Mouse (Mus musculus) hindbrain, embryonic 10.5 days (tissue): Measurements from ENCODE around the gene E130116L18Rik. TPM values are rescaled to one million over a fixed set of nuclear protein-coding genes. Genes with fewer than 3 reads are reported as not detected.
"Not testable (repeated sequence)": the region's sequence is repeated elsewhere in the genome, so short reads cannot be mapped to it uniquely, and the experiment has no call there.

ENCODE experiments used
- DNase-seq: peaks from one replicate; pipeline ENCODE4 v3.0.0-alpha.2; 2017; ENCODE audit warnings: low spot score
- H3K27ac ChIP-seq: fragments of 300-500 bp; sonication (generic); 2 replicates; pipeline ENCODE4 v1.5.1; 2016; ENCODE audit warnings: mild to moderate bottlenecking, moderate library complexity
- H3K27me3 ChIP-seq: fragments of 300-500 bp; sonication (generic); 2 replicates; pipeline ENCODE4 v1.6.1; 2016; ENCODE audit warnings: mild to moderate bottlenecking; ENCODE audit not compliant: poor library complexity, insufficient read depth, severe bottlenecking
- H3K36me3 ChIP-seq: fragments of 300-500 bp; sonication (generic); 2 replicates; pipeline ENCODE4 v1.6.1; 2016; ENCODE audit warnings: mild to moderate bottlenecking, moderate library complexity
- H3K4me1 ChIP-seq: fragments of 300-500 bp; sonication (generic); replicated peaks from 2 replicates; pipeline ENCODE4 v1.6.1; 2016; ENCODE audit warnings: mild to moderate bottlenecking
- H3K4me3 ChIP-seq: fragments of 300-500 bp; sonication (generic); 2 replicates; pipeline ENCODE4 v1.5.1; 2016; ENCODE audit warnings: mild to moderate bottlenecking, moderate library complexity
- H3K9me3 ChIP-seq: fragments of 300-500 bp; sonication (generic); 2 replicates; pipeline ENCODE4 v1.6.1; 2016; ENCODE audit warnings: mild to moderate bottlenecking, moderate library complexity
- WGBS: fragments of 180-500 bp; shearing (Covaris S2); methylation state at CpG from one replicate; pipeline ENCODE4 v1.1.7; 2016; 5-methylcytosine and 5-hydroxymethylcytosine counted together
- polyA plus RNA-seq: library from polyadenylated mRNA; unstranded; fragments of >200 nt; fragmentation: Nextera tagmentation; extraction: Ambion mirVana; gene quantifications from 2 replicates; pipeline ENCODE4 v1.2.1, GENCODE M21; 2016

E130116L18Rik gene
- polyA plus RNA-seq, 1 experiment from 2014 or later = not detected

DNA sequence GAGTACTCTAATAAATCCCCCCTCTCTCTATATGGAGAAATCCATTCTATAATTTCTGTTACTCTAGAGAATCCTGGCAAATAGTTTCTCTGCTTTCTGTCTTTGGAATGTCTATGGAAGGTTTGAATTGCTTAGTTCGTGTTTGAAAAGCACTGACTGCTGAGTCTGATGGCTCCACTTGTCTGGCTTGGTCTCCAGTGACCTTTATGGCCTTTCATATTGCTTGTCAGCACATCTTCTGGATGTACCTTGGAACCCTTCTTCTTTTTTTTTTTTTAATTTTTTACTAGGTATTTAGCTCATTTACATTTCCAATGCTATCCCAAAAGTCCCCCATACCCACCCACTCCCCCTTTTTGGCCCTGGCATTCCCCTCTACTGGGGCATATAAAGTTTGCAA is 1.4 kb upstream of the E130116L18Rik start:
- not testable (repeated sequence) for DNase-seq, H3K4me1 ChIP-seq, H3K9me3 ChIP-seq, H3K4me3 ChIP-seq, H3K27me3 ChIP-seq, H3K27ac ChIP-seq
- peaks cover 27% of the 10 kb centered on the region for H3K36me3 ChIP-seq
- 88% methylated on average over 1 of the region's 1 CpGs for WGBS

DNA sequence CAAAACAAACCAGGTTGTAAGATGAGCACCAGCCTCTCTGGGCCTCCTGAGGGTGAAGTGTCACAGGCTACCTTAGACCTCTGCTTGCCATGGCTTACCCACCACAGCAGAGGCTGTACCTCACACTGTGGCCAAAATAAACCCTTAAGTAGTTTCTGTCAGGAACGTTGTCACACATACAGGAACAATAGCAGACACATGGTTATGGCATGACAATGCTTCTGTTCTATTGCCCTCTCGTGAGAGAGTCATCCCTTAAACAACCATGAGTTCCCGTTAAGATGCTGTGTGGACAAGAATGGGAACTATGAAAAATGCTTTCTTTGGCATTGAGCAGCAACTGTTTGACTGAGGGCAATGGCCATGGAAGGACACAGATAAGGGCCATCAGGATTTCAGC is 1.3 kb downstream of the E130116L18Rik start, which contains the start of gene Galnt11:
Galnt11 (plus strand) TSS at position 301 of the 400 bp plus-strand sequence.
- Histone ChIP-seq H3K27ac (peak within 1 kb of the TSS; percentile 96), H3K27me3 (no peaks in the 10 kb centered on the region), H3K36me3 (peaks cover 9% of the 10 kb centered on the region; the same call in 1 of the 2 replicates), H3K9me3 (no peaks in the 10 kb centered on the region), H3K4me1 (peaks cover 10% of the 10 kb centered on the region), H3K4me3 (peak within 1 kb of the TSS; percentile 78)
- WGBS = 88% methylated on average over 3 of the region's 3 CpGs
- no peak for DNase-seq

DNA sequence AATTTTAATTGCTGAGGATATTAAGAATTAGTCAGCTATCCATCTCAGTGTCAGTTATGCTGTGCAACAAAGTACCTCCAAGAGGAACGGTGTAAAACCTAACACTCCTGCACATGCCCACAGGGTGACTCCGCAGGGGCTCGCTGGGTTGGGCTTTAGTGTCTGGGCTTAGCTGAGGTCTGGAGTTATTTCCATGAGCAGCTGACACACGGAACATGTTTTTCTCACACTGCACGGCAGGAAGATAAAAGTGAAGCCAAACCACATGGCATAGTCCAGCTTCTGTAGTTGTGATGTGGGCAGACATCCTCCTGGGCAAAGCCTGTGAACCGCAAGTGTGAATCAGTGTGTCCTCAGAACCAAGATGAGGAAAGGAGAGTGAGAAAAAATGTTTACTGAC is 7.9 kb downstream of the E130116L18Rik start:
- 90% methylated on average over 6 of the region's 6 CpGs for WGBS
- no peak overlapping the region for H3K4me3 ChIP-seq
- H3K9me3 ChIP-seq = no peaks in the 10 kb centered on the region
- H3K4me1 ChIP-seq = no peaks in the 10 kb centered on the region
- no peak for DNase-seq
- no peaks in the 10 kb centered on the region for H3K27me3 ChIP-seq
- no peaks in the 10 kb centered on the region for H3K36me3 ChIP-seq
- no peak overlapping the region for H3K27ac ChIP-seq

DNA sequence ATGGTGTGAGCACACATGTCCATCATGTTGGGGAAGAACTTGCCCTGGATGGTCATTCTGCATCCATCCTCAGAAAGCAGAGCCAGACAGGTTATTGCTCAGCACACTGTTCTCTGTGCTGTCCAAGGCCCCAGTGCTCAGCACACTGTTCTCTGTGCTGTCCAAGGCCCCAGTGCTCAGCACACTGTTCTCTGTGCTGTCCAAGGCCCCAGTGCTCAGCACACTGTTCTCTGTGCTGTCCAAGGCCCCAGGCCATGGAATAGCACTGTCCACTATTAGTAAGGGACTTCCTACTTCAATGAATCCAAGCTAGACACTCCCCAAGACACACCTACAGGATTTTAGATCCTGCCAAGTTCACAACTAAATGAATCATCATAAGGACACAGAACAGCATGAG is 9.7 kb downstream of the E130116L18Rik start:
- H3K27me3 ChIP-seq, H3K36me3 ChIP-seq, H3K27ac ChIP-seq, DNase-seq, H3K4me3 ChIP-seq, H3K9me3 ChIP-seq, H3K4me1 ChIP-seq: not testable (repeated sequence)

DNA sequence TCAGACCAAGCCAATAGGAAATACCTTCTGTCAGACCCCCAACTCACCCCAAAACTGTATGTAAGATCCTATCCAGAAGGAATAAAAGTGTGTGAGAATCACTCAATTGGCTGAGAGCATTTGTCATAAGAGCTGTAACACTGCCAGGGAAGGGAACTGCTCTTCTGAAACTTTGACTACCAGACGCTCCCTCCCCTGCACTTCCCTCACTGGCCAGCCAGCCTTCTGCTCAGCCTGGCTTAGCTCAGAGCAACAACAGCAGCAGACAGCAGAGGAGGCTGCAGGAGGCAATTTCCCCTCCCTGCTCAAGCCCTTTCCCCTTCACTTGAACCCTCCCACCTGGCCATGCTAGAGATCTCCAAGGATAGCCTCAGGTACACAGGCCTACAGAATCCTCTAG is 11.1 kb downstream of the E130116L18Rik start:
- H3K36me3 ChIP-seq = no peaks in the 10 kb centered on the region
- H3K4me1 ChIP-seq = no peaks in the 10 kb centered on the region
- DNase-seq = no peak
- no peaks in the 10 kb centered on the region for H3K27me3 ChIP-seq
- no peaks in the 10 kb centered on the region for H3K9me3 ChIP-seq
- WGBS = 95% methylated on average over 1 of the region's 1 CpGs
- H3K4me3 ChIP-seq = no peak overlapping the region
- H3K27ac ChIP-seq = no peak overlapping the region

DNA sequence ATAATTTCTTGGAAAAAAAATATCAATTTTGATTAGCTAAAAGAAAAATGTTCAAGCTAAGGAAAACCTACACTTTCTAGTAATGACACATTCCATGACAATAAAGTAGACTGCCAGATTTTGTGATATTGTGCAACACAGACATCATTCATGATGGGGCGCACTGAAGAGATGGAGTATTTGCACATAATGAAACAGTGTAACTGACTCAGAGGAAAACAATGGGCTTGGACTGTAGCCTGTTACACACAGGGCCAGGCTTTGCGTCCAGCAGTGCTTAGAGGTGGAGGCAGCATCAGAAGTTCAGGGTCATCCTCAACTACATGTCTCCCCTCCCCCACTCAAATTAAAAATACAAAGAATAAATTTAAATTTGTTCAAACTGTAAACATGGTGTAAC is 32.4 kb downstream of the E130116L18Rik start:
- H3K4me3 ChIP-seq = no peak overlapping the region
- 93% methylated on average over 2 of the region's 2 CpGs for WGBS
- no peak overlapping the region for H3K27ac ChIP-seq
- DNase-seq = no peak
- H3K9me3 ChIP-seq = no peaks in the 10 kb centered on the region
- no peaks in the 10 kb centered on the region for H3K36me3 ChIP-seq
- H3K4me1 ChIP-seq = no peaks in the 10 kb centered on the region
- no peaks in the 10 kb centered on the region for H3K27me3 ChIP-seq

DNA sequence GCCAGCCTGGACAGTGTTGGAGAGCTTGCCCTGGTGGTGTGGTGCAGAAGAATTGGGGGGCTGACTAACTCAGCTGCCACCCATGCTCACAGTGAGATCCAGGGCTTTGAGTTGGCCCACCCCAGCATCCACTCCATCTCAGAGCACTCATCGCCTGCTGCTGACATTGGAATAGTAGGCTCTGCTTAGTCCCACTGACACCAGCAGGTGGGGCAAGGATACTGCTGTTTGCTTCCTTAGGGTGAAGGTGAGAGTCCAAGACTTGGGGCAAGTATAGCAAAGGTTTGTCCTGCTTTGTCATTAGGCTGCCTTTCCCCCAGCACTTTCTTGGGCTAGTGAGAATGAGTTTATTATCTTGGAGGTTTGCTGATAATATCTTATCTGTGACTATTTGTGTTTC is 34.2 kb downstream of the E130116L18Rik start:
- Histone ChIP-seq H3K4me1 (no peaks in the 10 kb centered on the region; the same call in 1 of the 2 replicates), H3K9me3 (no peaks in the 10 kb centered on the region), H3K27ac (no peak overlapping the region), H3K36me3 (no peaks in the 10 kb centered on the region), H3K27me3 (no peaks in the 10 kb centered on the region), H3K4me3 (no peak overlapping the region)
- DNase-seq = no peak
- 38% methylated on average over 1 of the region's 1 CpGs for WGBS

DNA sequence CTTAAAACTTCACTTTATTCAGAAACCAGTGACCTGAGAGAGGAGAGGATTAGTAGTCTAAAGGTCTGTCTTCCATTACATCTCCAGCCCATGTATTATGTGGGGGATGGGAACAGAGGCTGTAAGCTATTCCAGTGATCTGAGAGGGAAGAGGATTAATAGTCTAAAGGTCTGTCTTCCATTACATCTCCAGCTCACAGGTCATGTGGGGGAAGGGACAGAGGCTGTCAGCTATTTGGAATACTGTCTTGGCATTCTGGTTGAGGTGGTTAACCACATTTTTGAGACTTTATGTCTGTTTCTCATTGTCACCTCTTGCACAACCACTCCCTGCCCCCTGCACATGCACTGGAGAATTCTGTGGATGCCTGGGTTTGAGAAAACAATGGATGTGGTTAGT is 35.2 kb downstream of the E130116L18Rik start:
- Histone ChIP-seq H3K9me3 (no peaks in the 10 kb centered on the region), H3K27ac (no peak overlapping the region), H3K4me3 (no peak overlapping the region), H3K36me3 (no peaks in the 10 kb centered on the region), H3K4me1 (no peaks in the 10 kb centered on the region; the same call in 1 of the 2 replicates), H3K27me3 (no peaks in the 10 kb centered on the region)
- no peak for DNase-seq

DNA sequence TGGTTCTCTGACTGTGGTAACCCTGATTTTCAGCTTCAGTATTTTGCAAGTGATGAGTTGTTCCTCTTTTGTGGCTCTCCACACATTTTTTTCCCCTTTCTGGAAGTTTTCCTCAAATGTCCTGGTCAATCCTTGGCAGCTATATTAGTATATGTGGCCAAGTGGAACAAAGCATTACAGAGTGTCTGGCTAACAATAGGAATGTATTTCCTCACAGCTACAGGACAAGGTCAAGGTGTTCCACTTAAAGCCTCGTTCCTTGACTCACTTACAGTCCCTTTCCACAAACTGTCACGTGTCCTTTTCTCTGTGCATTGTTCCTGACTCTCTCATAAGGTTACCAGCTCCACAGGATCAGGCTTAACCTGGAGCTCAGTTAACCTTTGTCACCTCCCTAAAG is 38.4 kb downstream of the E130116L18Rik start:
- 60% methylated on average over 2 of the region's 2 CpGs for WGBS
- Histone ChIP-seq H3K27ac (no peak overlapping the region), H3K36me3 (no peaks in the 10 kb centered on the region), H3K4me3 (no peak overlapping the region), H3K4me1 (no peaks in the 10 kb centered on the region; the same call in 1 of the 2 replicates), H3K9me3 (no peaks in the 10 kb centered on the region), H3K27me3 (no peaks in the 10 kb centered on the region)
- DNase-seq = no peak

DNA sequence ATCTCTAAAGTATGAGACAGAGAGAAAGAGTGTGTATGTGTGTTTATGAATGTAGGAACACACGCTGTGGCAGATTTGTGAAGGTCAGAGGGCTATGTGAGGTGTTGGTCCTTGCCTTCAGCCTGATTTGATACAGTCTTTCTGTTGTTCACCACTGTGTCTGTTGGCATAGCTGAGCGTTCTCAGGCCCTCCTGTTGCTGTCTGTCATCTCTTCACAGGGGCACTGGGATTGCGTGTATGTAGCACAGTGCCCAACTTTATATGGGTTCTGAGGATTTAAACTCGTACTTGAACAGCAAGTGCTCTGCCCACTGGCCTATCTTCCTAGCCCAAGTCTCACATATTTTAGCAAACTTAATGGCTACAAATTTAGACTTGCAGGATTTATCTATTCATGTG is 39.4 kb downstream of the E130116L18Rik start:
- no peaks in the 10 kb centered on the region for H3K36me3 ChIP-seq
- H3K9me3 ChIP-seq = 0 out of 2 replicates have a peak, but pooled peaks cover 3% of the 10 kb centered on the region
- 82% methylated on average over 4 of the region's 4 CpGs for WGBS
- no peaks in the 10 kb centered on the region for H3K27me3 ChIP-seq
- no peak overlapping the region for H3K27ac ChIP-seq
- no peak for DNase-seq
- H3K4me3 ChIP-seq = no peak overlapping the region
- no peaks in the 10 kb centered on the region; the same call in 1 of the 2 replicates for H3K4me1 ChIP-seq

DNA sequence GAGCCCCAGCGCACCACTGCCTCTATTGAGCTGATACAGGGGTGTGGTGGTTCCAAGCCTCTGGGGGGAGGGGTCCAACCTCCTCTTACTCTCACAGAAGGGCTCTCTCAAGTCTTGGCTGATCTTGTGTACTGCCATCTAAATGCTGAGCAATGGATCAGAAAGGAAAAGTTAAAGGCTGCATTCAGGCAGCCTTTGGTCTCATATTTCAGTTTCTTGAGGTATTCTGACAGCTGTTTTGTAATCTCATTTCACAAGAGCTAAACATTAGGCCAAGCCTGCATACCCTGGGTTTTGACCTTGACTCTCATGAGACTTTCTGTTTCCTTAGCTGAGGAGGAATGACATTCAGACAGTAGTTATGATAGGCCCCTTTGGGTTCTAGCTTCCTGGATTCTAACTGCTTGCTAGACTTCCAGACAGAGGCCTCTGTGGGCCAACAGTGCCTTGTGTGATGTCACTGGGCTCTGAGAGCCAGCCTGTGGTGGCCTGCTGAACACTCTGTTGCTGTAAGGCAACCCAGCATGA is 41.9 kb downstream of the E130116L18Rik start, which contains the start of gene Galntl5:
Galntl5 (plus strand) TSS at position 457 of the 528 bp plus-strand sequence.
- Histone ChIP-seq H3K36me3 (no peaks in the 10 kb centered on the region), H3K9me3 (0 out of 2 replicates have a peak, but pooled peaks cover 3% of the 10 kb centered on the region), H3K27me3 (no peaks in the 10 kb centered on the region), H3K4me3 (no peak within 1 kb of the TSS), H3K4me1 (no peaks in the 10 kb centered on the region; the same call in 1 of the 2 replicates), H3K27ac (no peak within 1 kb of the TSS)
- 93% methylated on average over 1 of the region's 1 CpGs for WGBS
- no peak for DNase-seq

DNA sequence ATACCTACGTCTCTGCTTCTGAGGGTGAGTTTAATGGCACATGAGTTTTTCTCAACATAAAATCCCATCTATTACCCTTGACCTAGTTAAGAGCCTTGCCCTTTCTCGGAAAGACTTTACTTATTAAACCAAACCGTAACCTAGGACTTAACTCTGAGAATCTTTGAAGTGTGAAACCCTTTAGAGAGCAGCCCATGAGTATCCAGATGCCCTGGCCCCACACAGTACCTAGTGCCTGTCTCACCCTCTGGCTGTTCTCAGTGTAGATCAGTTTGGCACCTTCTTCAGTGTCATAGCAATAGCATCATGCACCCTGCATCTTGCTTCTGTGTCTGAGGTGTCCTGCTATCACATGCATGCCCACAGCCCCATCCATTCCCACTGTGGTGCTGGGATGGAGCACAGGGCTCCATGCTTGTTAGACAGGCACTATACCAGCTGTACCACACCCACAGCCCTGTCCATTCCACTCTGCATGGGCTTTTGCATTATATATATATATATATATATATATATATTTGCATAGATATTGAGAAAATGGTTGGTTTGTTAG is 42.9 kb downstream of the E130116L18Rik start:
- H3K4me3 ChIP-seq = no peak overlapping the region
- no peaks in the 10 kb centered on the region for H3K27me3 ChIP-seq
- H3K9me3 ChIP-seq = 0 out of 2 replicates have a peak, but pooled peaks cover 3% of the 10 kb centered on the region
- H3K36me3 ChIP-seq = no peaks in the 10 kb centered on the region
- 84% methylated on average over 3 of the region's 3 CpGs for WGBS
- H3K4me1 ChIP-seq = no peaks in the 10 kb centered on the region; the same call in 1 of the 2 replicates
- DNase-seq = no peak
- H3K27ac ChIP-seq = no peak overlapping the region

DNA sequence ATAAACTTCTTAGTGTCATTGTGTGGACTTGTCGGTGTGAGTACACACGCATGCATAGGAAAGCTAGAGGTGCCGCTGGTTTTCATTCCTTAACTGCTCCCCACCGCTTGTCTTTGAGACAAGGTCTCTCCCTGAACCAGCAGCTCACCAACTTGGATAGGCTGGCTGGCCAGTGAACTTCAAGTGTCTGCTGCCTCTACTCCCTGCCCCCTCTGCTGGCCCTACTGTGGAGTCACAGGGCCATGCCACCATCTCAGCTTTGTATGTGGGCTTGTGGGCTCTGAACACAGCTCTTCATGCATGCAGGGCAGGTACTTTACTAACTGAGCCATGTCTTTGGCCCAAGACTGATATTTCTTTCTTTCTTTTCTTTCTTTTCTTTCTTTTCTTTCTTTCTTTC is 43.7 kb downstream of the E130116L18Rik start:
- Histone ChIP-seq H3K36me3 (no peaks in the 10 kb centered on the region), H3K27ac (no peak overlapping the region), H3K9me3 (0 out of 2 replicates have a peak, but pooled peaks cover 3% of the 10 kb centered on the region), H3K4me1 (no peaks in the 10 kb centered on the region; the same call in 1 of the 2 replicates), H3K27me3 (no peaks in the 10 kb centered on the region), H3K4me3 (no peak overlapping the region)
- no peak for DNase-seq
- WGBS = 92% methylated on average over 4 of the region's 4 CpGs
